Mouse (Mus musculus): Measurements from ENCODE around the gene Ccm2. TPM values are rescaled to one million over a fixed set of nuclear protein-coding genes. Genes with fewer than 3 reads are reported as not detected.

The Ccm2 gene
- polyA plus RNA-seq, 1 experiment: 52.3 TPM

GRCm38 (mm10) chr11:6599831-6600230 lies 53.1 kb downstream of the Ccm2 start:
- no peaks in the 10 kb centered on the region; the same call in 1 of the 2 replicates for H3K4me1 ChIP-seq (ENCODE audit: control insufficient read depth, insufficient read depth, low read length)
- H3K4me3 ChIP-seq (replicated peaks; ENCODE audit: control insufficient read depth, low read depth, low read length): no peak overlapping the region

GRCm38 (mm10) chr11:6600284-6600944 lies 53.7 kb downstream of the Ccm2 start:
- TF ChIP-seq POLR2A (IDR thresholded peaks at IDR 0.05; ENCODE audit: borderline replicate concordance, control insufficient read depth, low read depth, low read length) (no peak), CTCF (IDR thresholded peaks at IDR 0.05; ENCODE audit: control insufficient read depth, insufficient read depth, low read length) (no peak)
- Histone ChIP-seq H3K4me1 (ENCODE audit: control insufficient read depth, insufficient read depth, low read length) (no peaks in the 10 kb centered on the region; the same call in 1 of the 2 replicates), H3K4me3 (replicated peaks; ENCODE audit: control insufficient read depth, low read depth, low read length) (no peak overlapping the region), H3K27ac (ENCODE audit: control insufficient read depth, insufficient read depth, low read depth, low read length, poor library complexity) (no peak overlapping the region)
- 70% methylated on average over 8 of the region's 8 CpGs for WGBS

More at GRCm38 (mm10) chr11:6599831-6600230, 53.1 kb downstream of the Ccm2 start:
- no peak overlapping the region; the same call in 1 of the 2 replicates for H3K27ac ChIP-seq (ENCODE audit: control insufficient read depth, insufficient read depth, low read depth, low read length, poor library complexity)
- 72% methylated on average over 6 of the region's 6 CpGs for WGBS
- TF ChIP-seq CTCF (IDR thresholded peaks at IDR 0.05; ENCODE audit: control insufficient read depth, insufficient read depth, low read length): no peak
- TF ChIP-seq POLR2A (IDR thresholded peaks at IDR 0.05; ENCODE audit: borderline replicate concordance, control insufficient read depth, low read depth, low read length): no peak

GRCm38 (mm10) chr11:6601649-6602480 lies 55.2 kb downstream of the Ccm2 start:
- Histone ChIP-seq H3K4me1 (ENCODE audit: control insufficient read depth, insufficient read depth, low read length) (no peaks in the 10 kb centered on the region; the same call in 1 of the 2 replicates), H3K4me3 (replicated peaks; ENCODE audit: control insufficient read depth, low read depth, low read length) (no peak overlapping the region), H3K27ac (ENCODE audit: control insufficient read depth, insufficient read depth, low read depth, low read length, poor library complexity) (no peak overlapping the region)
- 60% methylated on average over 20 of the region's 20 CpGs for WGBS
- TF ChIP-seq CTCF (IDR thresholded peaks at IDR 0.05; ENCODE audit: control insufficient read depth, insufficient read depth, low read length) (no peak), POLR2A (IDR thresholded peaks at IDR 0.05; ENCODE audit: borderline replicate concordance, control insufficient read depth, low read depth, low read length) (no peak)

- no peak overlapping the region for H3K27ac ChIP-seq (ENCODE audit: control insufficient read depth, insufficient read depth, low read depth, low read length, poor library complexity)
- WGBS: 79% methylated on average over 9 of the region's 9 CpGs
- no peaks in the 10 kb centered on the region; the same call in 1 of the 2 replicates for H3K4me1 ChIP-seq (ENCODE audit: control insufficient read depth, insufficient read depth, low read length)
- TF ChIP-seq POLR2A (IDR thresholded peaks at IDR 0.05; ENCODE audit: borderline replicate concordance, control insufficient read depth, low read depth, low read length) (no peak), CTCF (IDR thresholded peaks at IDR 0.05; ENCODE audit: control insufficient read depth, insufficient read depth, low read length) (no peak)
- no peak overlapping the region for H3K4me3 ChIP-seq (replicated peaks; ENCODE audit: control insufficient read depth, low read depth, low read length)
Measured at GRCm38 (mm10) chr11:6602662-6603061, 56.0 kb downstream of the Ccm2 start.

GRCm38 (mm10) chr11:6603224-6603623 lies 56.5 kb downstream of the Ccm2 start:
- WGBS: 75% methylated on average over 9 of the region's 9 CpGs
- TF ChIP-seq CTCF (IDR thresholded peaks at IDR 0.05; ENCODE audit: control insufficient read depth, insufficient read depth, low read length) (no peak), POLR2A (IDR thresholded peaks at IDR 0.05; ENCODE audit: borderline replicate concordance, control insufficient read depth, low read depth, low read length) (no peak)
- H3K4me1 ChIP-seq (ENCODE audit: control insufficient read depth, insufficient read depth, low read length): no peaks in the 10 kb centered on the region; the same call in 1 of the 2 replicates
- H3K4me3 ChIP-seq (replicated peaks; ENCODE audit: control insufficient read depth, low read depth, low read length): no peak overlapping the region
- H3K27ac ChIP-seq (ENCODE audit: control insufficient read depth, insufficient read depth, low read depth, low read length, poor library complexity): no peak overlapping the region

GRCm38 (mm10) chr11:6603887-6604603 lies 57.4 kb downstream of the Ccm2 start:
- 16% methylated on average over 12 of the region's 12 CpGs for WGBS
- no peak overlapping the region for H3K4me3 ChIP-seq (replicated peaks; ENCODE audit: control insufficient read depth, low read depth, low read length)
- TF ChIP-seq POLR2A (IDR thresholded peaks at IDR 0.05; ENCODE audit: borderline replicate concordance, control insufficient read depth, low read depth, low read length): no peak
- TF ChIP-seq CTCF (IDR thresholded peaks at IDR 0.05; ENCODE audit: control insufficient read depth, insufficient read depth, low read length): no peak
- no peaks in the 10 kb centered on the region; the same call in 1 of the 2 replicates for H3K4me1 ChIP-seq (ENCODE audit: control insufficient read depth, insufficient read depth, low read length)
- no peak overlapping the region for H3K27ac ChIP-seq (ENCODE audit: control insufficient read depth, insufficient read depth, low read depth, low read length, poor library complexity)

GRCm38 (mm10) chr11:6604604-6604936 lies 57.9 kb downstream of the Ccm2 start:
- H3K27ac ChIP-seq (ENCODE audit: control insufficient read depth, insufficient read depth, low read depth, low read length, poor library complexity): no peak overlapping the region
- no peak for TF ChIP-seq CTCF (IDR thresholded peaks at IDR 0.05; ENCODE audit: control insufficient read depth, insufficient read depth, low read length)
- no peak for TF ChIP-seq POLR2A (IDR thresholded peaks at IDR 0.05; ENCODE audit: borderline replicate concordance, control insufficient read depth, low read depth, low read length)
- H3K4me1 ChIP-seq (ENCODE audit: control insufficient read depth, insufficient read depth, low read length): no peaks in the 10 kb centered on the region; the same call in 1 of the 2 replicates
- no peak overlapping the region for H3K4me3 ChIP-seq (replicated peaks; ENCODE audit: control insufficient read depth, low read depth, low read length)

- no peak overlapping the region for H3K4me3 ChIP-seq (replicated peaks; ENCODE audit: control insufficient read depth, low read depth, low read length)
Measured at GRCm38 (mm10) chr11:6605021-6605481, 58.4 kb downstream of the Ccm2 start.

More at GRCm38 (mm10) chr11:6605021-6605481, 58.4 kb downstream of the Ccm2 start:
- H3K27ac ChIP-seq (ENCODE audit: control insufficient read depth, insufficient read depth, low read depth, low read length, poor library complexity): no peak overlapping the region
- no peaks in the 10 kb centered on the region; the same call in 1 of the 2 replicates for H3K4me1 ChIP-seq (ENCODE audit: control insufficient read depth, insufficient read depth, low read length)
- WGBS: 27% methylated on average over 13 of the region's 13 CpGs
- TF ChIP-seq CTCF (IDR thresholded peaks at IDR 0.05; ENCODE audit: control insufficient read depth, insufficient read depth, low read length): no peak
- no peak for TF ChIP-seq POLR2A (IDR thresholded peaks at IDR 0.05; ENCODE audit: borderline replicate concordance, control insufficient read depth, low read depth, low read length)
